Mouse (Mus musculus): ENCODE results near the gene Vmn1r88. TPM values are rescaled to one million over a fixed set of nuclear protein-coding genes. Genes with fewer than 3 reads are reported as not detected.
"Not testable (repeated sequence)": the region's sequence is repeated elsewhere in the genome, so short reads cannot be mapped to it uniquely, and the experiment has no call there.

Vmn1r88 gene
- not detected in 2 replicates for polyA plus RNA-seq (2015; fragmentation: Nextera tagmentation; extraction: Ambion mirVana)

DNA sequence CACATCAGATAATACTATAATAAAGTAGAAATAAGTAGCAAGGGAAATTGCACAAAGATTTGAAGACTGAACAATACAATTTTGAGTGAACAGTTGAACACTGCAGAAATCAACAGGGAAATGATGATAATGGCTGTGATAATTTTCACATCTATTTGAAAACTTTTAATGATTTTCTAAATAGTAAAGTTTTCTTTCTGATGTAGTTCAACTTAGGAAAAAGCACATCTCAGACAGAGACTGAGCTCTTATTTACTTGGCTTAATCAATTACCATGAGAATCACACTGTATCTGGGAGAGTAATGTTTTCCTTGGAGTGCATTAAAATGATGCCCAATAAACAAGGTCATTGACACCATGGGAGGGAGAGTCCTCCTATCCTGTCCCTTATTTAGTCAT, at the start of gene Vmn1r88:
TSS of gene Vmn1r88 (plus strand) at position 301 of the 400 bp plus-strand sequence.
- H3K4me2 ChIP-seq: no peak within 1 kb of the TSS
- no peak within 1 kb of the TSS for H3K4me3 ChIP-seq
- no peak within 1 kb of the TSS for H3K27ac ChIP-seq (replicated peaks)
- H3K27me3 ChIP-seq: no peaks in the 10 kb centered on the region
- no peaks in the 10 kb centered on the region for H3K4me1 ChIP-seq (replicated peaks)
- ATAC-seq (ENCODE audit: low read depth): no peak
- no peaks in the 10 kb centered on the region for H3K9me3 ChIP-seq
- H3K36me3 ChIP-seq: no peaks in the 10 kb centered on the region
- no peak within 1 kb of the TSS for H3K9ac ChIP-seq

- no peak within 1 kb of the TSS for H3K4me3 ChIP-seq
- H3K27me3 ChIP-seq: no peaks in the 10 kb centered on the region
- H3K9ac ChIP-seq: no peak within 1 kb of the TSS
- H3K4me1 ChIP-seq (replicated peaks): no peaks in the 10 kb centered on the region
- H3K9me3 ChIP-seq: no peaks in the 10 kb centered on the region
- H3K36me3 ChIP-seq: no peaks in the 10 kb centered on the region
- no peak within 1 kb of the TSS for H3K27ac ChIP-seq (replicated peaks)
- no peak within 1 kb of the TSS for H3K4me2 ChIP-seq
- no peak for ATAC-seq (ENCODE audit: low read depth)
Observed at GRCm38 (mm10) chr7:13119817-13120216, 39.6 kb upstream of the Vmn1r88 start, which contains the start of gene Vmn1r86. Gene Vmn1r86 (minus strand): TSS chr7:13119917.

- not testable (repeated sequence) for H3K9me3 ChIP-seq; H3K36me3 ChIP-seq; H3K27me3 ChIP-seq; H3K27ac ChIP-seq (replicated peaks); H3K4me1 ChIP-seq (replicated peaks)
- 4% methylated on average over 19 of the region's 34 CpGs for WGBS
- peak overlapping the region; percentile 27 for H3K4me3 ChIP-seq
- H3K4me2 ChIP-seq: peak overlapping the region; percentile 51
- H3K9ac ChIP-seq: 0 out of 2 replicates have a peak overlapping the region, but pooled peaks have one; percentile 31
- peak; percentile 97 for ATAC-seq (ENCODE audit: low read depth)
Observed at GRCm38 (mm10) chr7:13123554-13124153, 35.7 kb upstream of the Vmn1r88 start.

DNA sequence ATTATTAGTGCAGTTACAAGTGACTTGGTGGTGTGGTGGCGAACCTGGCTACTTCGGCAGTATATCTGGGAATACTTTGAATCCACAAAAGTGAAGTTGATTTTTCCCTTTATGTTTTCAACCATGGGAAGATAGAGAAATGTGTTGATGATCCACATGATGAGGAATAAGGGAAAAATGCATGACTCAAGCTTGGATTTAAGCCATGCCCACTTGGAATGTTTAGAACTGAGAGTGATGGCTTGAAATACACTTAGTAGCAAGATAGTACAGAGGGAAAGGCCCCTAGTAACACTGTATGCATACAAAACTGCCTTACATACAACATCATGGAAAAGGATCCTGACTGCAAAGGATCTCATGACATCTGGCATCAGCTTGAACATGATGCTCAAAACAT, 27.5 kb upstream of the Vmn1r88 start:
- H3K9me3 ChIP-seq: no peaks in the 10 kb centered on the region
- H3K4me2 ChIP-seq: no peak overlapping the region
- 86% methylated on average over 2 of the region's 2 CpGs for WGBS
- no peak overlapping the region for H3K9ac ChIP-seq
- H3K27me3 ChIP-seq: no peaks in the 10 kb centered on the region
- no peaks in the 10 kb centered on the region for H3K36me3 ChIP-seq
- no peak overlapping the region for H3K27ac ChIP-seq (replicated peaks)
- H3K4me1 ChIP-seq (replicated peaks): no peaks in the 10 kb centered on the region
- no peak overlapping the region for H3K4me3 ChIP-seq
- ATAC-seq (ENCODE audit: low read depth): no peak

- Histone ChIP-seq H3K9me3 (no peaks in the 10 kb centered on the region), H3K4me2 (no peak overlapping the region), H3K27ac (replicated peaks) (no peak overlapping the region), H3K36me3 (no peaks in the 10 kb centered on the region), H3K27me3 (no peaks in the 10 kb centered on the region), H3K4me1 (replicated peaks) (no peaks in the 10 kb centered on the region), H3K4me3 (no peak overlapping the region), H3K9ac (no peak overlapping the region)
- ATAC-seq (ENCODE audit: low read depth): no peak
Observed at GRCm38 (mm10) chr7:13137340-13137739, 22.0 kb upstream of the Vmn1r88 start.

DNA sequence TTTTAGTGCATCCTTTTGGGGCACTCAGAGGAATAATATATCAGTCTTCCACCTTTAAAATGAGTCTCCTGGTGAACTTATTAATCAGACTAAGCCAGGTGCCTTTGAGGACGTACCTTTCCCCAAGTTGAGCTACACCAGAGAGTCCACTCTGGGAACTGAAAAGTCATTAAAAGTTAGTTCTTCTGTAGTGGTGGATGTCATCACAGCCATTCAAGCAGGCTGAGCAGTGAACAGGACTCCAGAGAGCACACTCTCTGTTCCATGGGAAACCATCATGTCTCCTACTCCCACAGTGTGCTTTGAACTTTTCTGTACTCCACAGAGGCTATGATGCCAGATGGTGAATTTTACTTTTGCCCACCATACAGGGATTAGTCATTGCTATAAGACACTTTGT, 19.3 kb upstream of the Vmn1r88 start, which contains the start of gene Vmn1r87:
TSS of gene Vmn1r87 (minus strand) at position 101 of the 400 bp plus-strand sequence.
- Histone ChIP-seq H3K4me2 (no peak within 1 kb of the TSS), H3K9ac (no peak within 1 kb of the TSS), H3K4me1 (replicated peaks) (no peaks in the 10 kb centered on the region), H3K4me3 (no peak within 1 kb of the TSS), H3K27ac (replicated peaks) (no peak within 1 kb of the TSS), H3K9me3 (no peaks in the 10 kb centered on the region), H3K27me3 (no peaks in the 10 kb centered on the region), H3K36me3 (no peaks in the 10 kb centered on the region)
- ATAC-seq (ENCODE audit: low read depth): no peak
- 76% methylated on average over 1 of the region's 1 CpGs for WGBS

DNA sequence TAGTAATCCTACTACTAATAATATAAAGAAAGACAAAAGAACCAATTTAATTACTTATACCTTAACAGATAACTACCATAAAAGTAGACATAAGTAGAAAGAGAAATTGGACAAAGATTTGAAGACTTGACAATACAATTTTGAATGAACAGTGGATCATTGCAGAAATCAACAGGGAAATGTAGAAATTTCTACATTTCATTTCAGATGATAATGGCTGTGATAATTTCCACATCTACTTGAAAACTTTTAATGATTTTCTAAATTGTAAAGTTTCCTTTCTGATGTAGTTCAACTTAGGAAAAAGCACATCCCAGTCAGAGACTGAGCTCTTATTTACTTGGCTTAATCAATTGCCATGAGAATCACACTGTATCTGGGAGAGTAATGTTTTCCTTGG, 53.4 kb downstream of the Vmn1r88 start, which contains the start of gene Vmn1r89:
TSS of gene Vmn1r89 (plus strand) at position 301 of the 400 bp plus-strand sequence.
- H3K27me3 ChIP-seq: no peaks in the 10 kb centered on the region
- no peak within 1 kb of the TSS for H3K9ac ChIP-seq
- ATAC-seq (ENCODE audit: low read depth): no peak
- no peaks in the 10 kb centered on the region for H3K36me3 ChIP-seq
- H3K4me1 ChIP-seq (replicated peaks): no peaks in the 10 kb centered on the region
- H3K4me2 ChIP-seq: no peak within 1 kb of the TSS
- no peak within 1 kb of the TSS for H3K4me3 ChIP-seq
- no peaks in the 10 kb centered on the region for H3K9me3 ChIP-seq
- no peak within 1 kb of the TSS for H3K27ac ChIP-seq (replicated peaks)

Other genes with a start within 250 kb of the Vmn1r88 start
- gene Rps5, start 237.3 kb upstream of the Vmn1r88 start, polyA plus RNA-seq (2015; fragmentation: Nextera tagmentation; extraction: Ambion mirVana): 606 and 663 TPM in 2 replicates
- 0.45 and 0.70 TPM in 2 replicates for gene Rnf225, start 232.2 kb upstream of the Vmn1r88 start, polyA plus RNA-seq (2015; fragmentation: Nextera tagmentation; extraction: Ambion mirVana)
- 11.8 and 14.3 TPM in 2 replicates for gene Zfp324, start 193.7 kb upstream of the Vmn1r88 start, polyA plus RNA-seq (2015; fragmentation: Nextera tagmentation; extraction: Ambion mirVana)
- 12.0 and 12.4 TPM in 2 replicates for gene Zfp446, start 181.7 kb upstream of the Vmn1r88 start, polyA plus RNA-seq (2015; fragmentation: Nextera tagmentation; extraction: Ambion mirVana)
- gene Slc27a5, start 161.4 kb upstream of the Vmn1r88 start, polyA plus RNA-seq (2015; fragmentation: Nextera tagmentation; extraction: Ambion mirVana): 0.21 and 0.32 TPM in 2 replicates
- 223 and 229 TPM in 2 replicates for gene Trim28, start 160.5 kb upstream of the Vmn1r88 start, polyA plus RNA-seq (2015; fragmentation: Nextera tagmentation; extraction: Ambion mirVana)
- gene Zbtb45, start 149.5 kb upstream of the Vmn1r88 start, polyA plus RNA-seq (2015; fragmentation: Nextera tagmentation; extraction: Ambion mirVana): 36.2 and 37.8 TPM in 2 replicates
- 170 and 189 TPM in 2 replicates for gene Chmp2a, start 124.8 kb upstream of the Vmn1r88 start, polyA plus RNA-seq (2015; fragmentation: Nextera tagmentation; extraction: Ambion mirVana)
- gene Ube2m, start 121.3 kb upstream of the Vmn1r88 start, polyA plus RNA-seq (2015; fragmentation: Nextera tagmentation; extraction: Ambion mirVana): 149 and 152 TPM in 2 replicates
- gene Mzf1, start 104.8 kb upstream of the Vmn1r88 start, polyA plus RNA-seq (2015; fragmentation: Nextera tagmentation; extraction: Ambion mirVana): 5.6 and 6.0 TPM in 2 replicates
- 0.04 TPM in 1 of 2 replicates, not detected in the other for gene Vmn1r85, start 64.4 kb upstream of the Vmn1r88 start, polyA plus RNA-seq (2015; fragmentation: Nextera tagmentation; extraction: Ambion mirVana)
- not detected in 2 replicates for gene Vmn1r86, start 39.7 kb upstream of the Vmn1r88 start, polyA plus RNA-seq (2015; fragmentation: Nextera tagmentation; extraction: Ambion mirVana)
- not detected in 2 replicates for gene Vmn1r87, start 19.4 kb upstream of the Vmn1r88 start, polyA plus RNA-seq (2015; fragmentation: Nextera tagmentation; extraction: Ambion mirVana)
- not detected in 2 replicates for gene Vmn1r89, start 53.5 kb downstream of the Vmn1r88 start, polyA plus RNA-seq (2015; fragmentation: Nextera tagmentation; extraction: Ambion mirVana)
- 31.7 and 37.7 TPM in 2 replicates for gene Lig1, start 117.7 kb downstream of the Vmn1r88 start, polyA plus RNA-seq (2015; fragmentation: Nextera tagmentation; extraction: Ambion mirVana)
- 11.7 and 20.4 TPM in 2 replicates for gene Zswim9, start 119.2 kb downstream of the Vmn1r88 start, polyA plus RNA-seq (2015; fragmentation: Nextera tagmentation; extraction: Ambion mirVana)
- gene Pla2g4c, start 165.1 kb downstream of the Vmn1r88 start, polyA plus RNA-seq (2015; fragmentation: Nextera tagmentation; extraction: Ambion mirVana): 0.47 and 0.99 TPM in 2 replicates
- 0.11 TPM in 1 of 2 replicates, not detected in the other for gene Cabp5, start 238.6 kb downstream of the Vmn1r88 start, polyA plus RNA-seq (2015; fragmentation: Nextera tagmentation; extraction: Ambion mirVana)